Mouse (Mus musculus) forebrain, embryonic 14.5 days (tissue): ENCODE measurements around the gene Dock2. TPM values are rescaled to one million over a fixed set of nuclear protein-coding genes. Genes with fewer than 3 reads are reported as not detected.

Source experiments
- ATAC-seq: fragments of 200-750 bp; cut with Nextera tagmentation; 2 replicates; pipeline ENCODE4 v1.8.0; 2017; ENCODE audit warnings: mild to moderate bottlenecking, moderate library complexity
- DNase-seq: peaks from one replicate; pipeline ENCODE4 v3.0.0-alpha.2; 2015; ENCODE audit warnings: low spot score
- H3K27ac ChIP-seq: fragments of 300-500 bp; sonication (generic); 2 replicates; pipeline ENCODE4 v1.5.1; 2014; ENCODE audit warnings: low read depth, mild to moderate bottlenecking, control low read depth, low read length, moderate library complexity
- H3K27me3 ChIP-seq: fragments of 300-500 bp; sonication (generic); replicated peaks from 2 replicates; pipeline ENCODE4 v1.6.1; 2014; ENCODE audit warnings: low read length, control low read depth, mixed read lengths; ENCODE audit not compliant: control insufficient read depth, insufficient read depth
- H3K36me3 ChIP-seq: fragments of 300-500 bp; sonication (generic); 2 replicates; pipeline ENCODE4 v1.6.1; 2014; ENCODE audit warnings: low read length, control low read depth; ENCODE audit not compliant: control insufficient read depth, insufficient read depth
- H3K4me1 ChIP-seq: fragments of 300-500 bp; sonication (generic); 2 replicates; pipeline ENCODE4 v1.6.1; 2014; ENCODE audit warnings: antibody characterized with exemption, low read length, control low read depth; ENCODE audit not compliant: control insufficient read depth, insufficient read depth
- H3K4me2 ChIP-seq: fragments of 300-500 bp; sonication (generic); 2 replicates; pipeline ENCODE4 v1.6.1; 2014; ENCODE audit warnings: mild to moderate bottlenecking, control low read depth, low read length
- H3K4me3 ChIP-seq: fragments of 300-500 bp; sonication (generic); 2 replicates; pipeline ENCODE4 v1.5.1; 2014; ENCODE audit warnings: low read depth, low read length, control low read depth
- H3K9ac ChIP-seq: fragments of 300-500 bp; sonication (generic); 2 replicates; pipeline ENCODE4 v1.6.1; 2014; ENCODE audit warnings: mild to moderate bottlenecking, low read length, control low read depth, moderate library complexity
- H3K9me3 ChIP-seq: fragments of 300-500 bp; sonication (generic); replicated peaks from 2 replicates; pipeline ENCODE4 v1.6.1; 2016; ENCODE audit warnings: low read length, control low read depth, mixed read lengths; ENCODE audit not compliant: control insufficient read depth
- WGBS: fragments of 180-500 bp; shearing (Covaris S2); extraction: QIAGEN DNeasy Blood & Tissue Kit; methylation state at CpG from one replicate; pipeline ENCODE4 v1.1.7; 2014; 5-methylcytosine and 5-hydroxymethylcytosine counted together
- polyA plus RNA-seq: library from polyadenylated mRNA; unstranded; fragments of >200 nt; fragmentation: Nextera tagmentation; extraction: Ambion mirVana; gene quantifications from 2 replicates; pipeline ENCODE4 v1.2.1, GENCODE M21; 2014

Dock2 gene
- polyA plus RNA-seq, 1 experiment from 2014 or later = 0.37 TPM

- 3% methylated on average over 4 of the region's 4 CpGs for WGBS
- Histone ChIP-seq H3K27ac (no peak overlapping the region), H3K9ac (no peak overlapping the region), H3K27me3 (no peaks in the 10 kb centered on the region), H3K36me3 (no peaks in the 10 kb centered on the region), H3K4me1 (peaks cover 11% of the 10 kb centered on the region), H3K4me3 (no peak overlapping the region), H3K9me3 (no peaks in the 10 kb centered on the region; the same call in 1 of the 2 replicates), H3K4me2 (no peak overlapping the region)
- ATAC-seq (peak; percentile 74; the same call in 1 of the 2 replicates), DNase-seq (peak; percentile 28)
Observed at GRCm38 (mm10) chr11:34290265-34290664, 493.4 kb downstream of the Dock2 start.

GRCm38 (mm10) chr11:34284124-34284808 is 499.4 kb downstream of the Dock2 start:
- no peaks in the 10 kb centered on the region for H3K4me1 ChIP-seq
- no peak overlapping the region for H3K27ac ChIP-seq
- no peaks in the 10 kb centered on the region for H3K36me3 ChIP-seq
- no peaks in the 10 kb centered on the region for H3K27me3 ChIP-seq
- H3K4me3 ChIP-seq = no peak overlapping the region
- ATAC-seq (peak; percentile 32; the same call in 1 of the 2 replicates), DNase-seq (no peak)
- H3K9ac ChIP-seq = no peak overlapping the region
- no peaks in the 10 kb centered on the region for H3K9me3 ChIP-seq
- H3K4me2 ChIP-seq = no peak overlapping the region
- 18% methylated on average over 13 of the region's 13 CpGs for WGBS

GRCm38 (mm10) chr11:34277047-34277445 is 506.6 kb downstream of the Dock2 start:
- no peak for DNase-seq
- Histone ChIP-seq H3K9me3 (no peaks in the 10 kb centered on the region), H3K9ac (no peak overlapping the region), H3K4me2 (peak overlapping the region; percentile 25; the same call in 1 of the 2 replicates), H3K36me3 (no peaks in the 10 kb centered on the region), H3K27me3 (no peaks in the 10 kb centered on the region), H3K4me3 (no peak overlapping the region), H3K4me1 (peaks cover 17% of the 10 kb centered on the region), H3K27ac (no peak overlapping the region)
- peak; percentile 49; the same call in 1 of the 2 replicates for ATAC-seq
- WGBS = 10% methylated on average over 3 of the region's 3 CpGs

GRCm38 (mm10) chr11:34276363-34277046 is 507.2 kb downstream of the Dock2 start:
- H3K36me3 ChIP-seq = no peaks in the 10 kb centered on the region
- DNase-seq (peak; percentile 86), ATAC-seq (peak; percentile 88)
- H3K9me3 ChIP-seq = no peaks in the 10 kb centered on the region
- H3K27ac ChIP-seq = peak overlapping the region; percentile 40
- no peak overlapping the region for H3K9ac ChIP-seq
- H3K27me3 ChIP-seq = no peaks in the 10 kb centered on the region
- 12% methylated on average over 14 of the region's 14 CpGs for whole genome bisulfite sequencing
- H3K4me1 ChIP-seq = peaks cover 22% of the 10 kb centered on the region
- H3K4me2 ChIP-seq = peak overlapping the region; percentile 25; the same call in 1 of the 2 replicates
- H3K4me3 ChIP-seq = no peak overlapping the region

- H3K27ac ChIP-seq = no peak overlapping the region
- WGBS = 40% methylated on average over 2 of the region's 2 CpGs
- peak overlapping the region; percentile 25; the same call in 1 of the 2 replicates for H3K4me2 ChIP-seq
- H3K27me3 ChIP-seq = no peaks in the 10 kb centered on the region
- no peaks in the 10 kb centered on the region for H3K9me3 ChIP-seq
- H3K36me3 ChIP-seq = no peaks in the 10 kb centered on the region
- DNase-seq (peak; percentile 27), ATAC-seq (no peak)
- H3K4me3 ChIP-seq = no peak overlapping the region
- H3K9ac ChIP-seq = no peak overlapping the region
- peaks cover 23% of the 10 kb centered on the region for H3K4me1 ChIP-seq
Observed at GRCm38 (mm10) chr11:34275941-34276340, 507.8 kb downstream of the Dock2 start.

GRCm38 (mm10) chr11:34272016-34272415 is 511.7 kb downstream of the Dock2 start:
- 15% methylated on average over 10 of the region's 10 CpGs for WGBS

GRCm38 (mm10) chr11:34264099-34264498 is 519.6 kb downstream of the Dock2 start:
- no peak overlapping the region for H3K4me3 ChIP-seq
- no peaks in the 10 kb centered on the region for H3K4me1 ChIP-seq
- H3K4me2 ChIP-seq = no peak overlapping the region
- H3K27ac ChIP-seq = no peak overlapping the region
- no peaks in the 10 kb centered on the region for H3K9me3 ChIP-seq
- no peaks in the 10 kb centered on the region for H3K27me3 ChIP-seq
- WGBS = 72% methylated on average over 1 of the region's 1 CpGs
- H3K36me3 ChIP-seq = no peaks in the 10 kb centered on the region
- DNase-seq = no peak
- H3K9ac ChIP-seq = no peak overlapping the region
- no peak for ATAC-seq

More at GRCm38 (mm10) chr11:34272016-34272415, 511.7 kb downstream of the Dock2 start:
- no peaks in the 10 kb centered on the region for H3K36me3 ChIP-seq
- H3K27ac ChIP-seq = no peak overlapping the region
- peaks cover 19% of the 10 kb centered on the region for H3K4me1 ChIP-seq
- no peaks in the 10 kb centered on the region for H3K9me3 ChIP-seq
- 0 out of 2 replicates have a peak, but pooled peaks have one; percentile 16 for ATAC-seq
- H3K27me3 ChIP-seq = no peaks in the 10 kb centered on the region
- H3K9ac ChIP-seq = no peak overlapping the region
- DNase-seq = peak; percentile 64
- H3K4me2 ChIP-seq = no peak overlapping the region
- H3K4me3 ChIP-seq = no peak overlapping the region

- no peak for ATAC-seq
- peak; percentile 19 for DNase-seq
- 82% methylated on average over 12 of the region's 12 CpGs for WGBS
Observed at GRCm38 (mm10) chr11:34258849-34259469, 524.7 kb downstream of the Dock2 start.

More at GRCm38 (mm10) chr11:34258849-34259469, 524.7 kb downstream of the Dock2 start:
- H3K4me2 ChIP-seq = no peak overlapping the region
- no peak overlapping the region for H3K4me3 ChIP-seq
- H3K9ac ChIP-seq = no peak overlapping the region
- no peak overlapping the region for H3K27ac ChIP-seq
- H3K4me1 ChIP-seq = no peaks in the 10 kb centered on the region
- no peaks in the 10 kb centered on the region for H3K36me3 ChIP-seq
- H3K27me3 ChIP-seq = no peaks in the 10 kb centered on the region
- no peaks in the 10 kb centered on the region for H3K9me3 ChIP-seq
